Mouse (Mus musculus) hindbrain, embryonic 13.5 days (tissue): ENCODE measurements at regions not wholly inside any gene's neighbourhood (a gene's known extent, or its start where the extent isn't known, plus 50 kb on each side); places are given as distances from the start of the nearest gene placed in this dataset.
A peak's percentile ranks its signal among the peaks of the same experiment; 100 is the strongest.

Experiments used
- ATAC-seq: fragments of 200-750 bp; cut with Nextera tagmentation; 2 replicates; pipeline ENCODE4 v1.8.0; 2017; ENCODE audit warnings: moderate TSS enrichment; ENCODE audit not compliant: low FRiP score
- H3K27ac ChIP-seq: fragments of 300-500 bp; sonication (generic); 2 replicates; pipeline ENCODE4 v1.5.1; 2015; ENCODE audit warnings: inconsistent platforms, mild to moderate bottlenecking, moderate library complexity
- H3K27me3 ChIP-seq: fragments of 300-500 bp; sonication (generic); 2 replicates; pipeline ENCODE4 v1.6.1; 2015; ENCODE audit warnings: mild to moderate bottlenecking, inconsistent platforms
- H3K36me3 ChIP-seq: fragments of 300-500 bp; sonication (generic); 2 replicates; pipeline ENCODE4 v1.6.1; 2015; ENCODE audit warnings: mild to moderate bottlenecking, inconsistent platforms
- H3K4me1 ChIP-seq: fragments of 300-500 bp; sonication (generic); replicated peaks from 2 replicates; pipeline ENCODE4 v1.6.1; 2015; ENCODE audit warnings: inconsistent platforms
- H3K4me2 ChIP-seq: fragments of 300-500 bp; sonication (generic); 2 replicates; pipeline ENCODE4 v1.6.1; 2015; ENCODE audit warnings: inconsistent platforms, mild to moderate bottlenecking, moderate library complexity
- H3K4me3 ChIP-seq: fragments of 300-500 bp; sonication (generic); 2 replicates; pipeline ENCODE4 v1.5.1; 2015; ENCODE audit warnings: mild to moderate bottlenecking, inconsistent platforms
- H3K9ac ChIP-seq: fragments of 300-500 bp; sonication (generic); 2 replicates; pipeline ENCODE4 v1.6.1; 2015; ENCODE audit warnings: mild to moderate bottlenecking, inconsistent platforms
- H3K9me3 ChIP-seq: fragments of 300-500 bp; sonication (generic); 2 replicates; pipeline ENCODE4 v1.6.1; 2016; ENCODE audit warnings: inconsistent platforms
- WGBS: fragments of 180-500 bp; shearing (Covaris S2); methylation state at CpG from one replicate; pipeline ENCODE4 v1.1.7; 2015; 5-methylcytosine and 5-hydroxymethylcytosine counted together

DNA sequence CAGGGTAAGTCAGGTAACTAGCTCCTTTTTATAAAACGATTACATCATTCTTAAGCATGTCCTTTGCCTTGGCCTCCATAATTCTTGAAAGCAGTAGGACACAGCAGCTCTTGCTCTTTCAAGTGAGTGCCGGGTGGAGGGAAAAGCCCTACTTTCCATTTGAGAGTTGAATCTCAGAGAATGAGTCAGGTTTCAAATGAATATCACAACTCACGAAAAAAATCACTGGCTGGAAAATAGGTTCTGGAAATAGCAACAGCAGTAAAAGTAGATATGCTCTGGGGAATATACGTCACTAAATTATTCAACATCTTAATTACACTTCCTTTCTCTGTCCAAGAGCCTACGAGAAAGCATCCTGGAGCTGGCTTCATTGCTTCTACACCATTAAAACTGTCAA lies 250.5 kb downstream of the Kcnc2 start:
- ATAC-seq = no peak
- no peaks in the 10 kb centered on the region for H3K27me3 ChIP-seq
- no peaks in the 10 kb centered on the region for H3K4me1 ChIP-seq
- no peak overlapping the region for H3K4me2 ChIP-seq
- H3K9me3 ChIP-seq = no peaks in the 10 kb centered on the region
- H3K27ac ChIP-seq = no peak overlapping the region
- no peak overlapping the region for H3K9ac ChIP-seq
- H3K36me3 ChIP-seq = no peaks in the 10 kb centered on the region
- H3K4me3 ChIP-seq = no peak overlapping the region
- WGBS = 79% methylated on average over 5 of the region's 5 CpGs

DNA sequence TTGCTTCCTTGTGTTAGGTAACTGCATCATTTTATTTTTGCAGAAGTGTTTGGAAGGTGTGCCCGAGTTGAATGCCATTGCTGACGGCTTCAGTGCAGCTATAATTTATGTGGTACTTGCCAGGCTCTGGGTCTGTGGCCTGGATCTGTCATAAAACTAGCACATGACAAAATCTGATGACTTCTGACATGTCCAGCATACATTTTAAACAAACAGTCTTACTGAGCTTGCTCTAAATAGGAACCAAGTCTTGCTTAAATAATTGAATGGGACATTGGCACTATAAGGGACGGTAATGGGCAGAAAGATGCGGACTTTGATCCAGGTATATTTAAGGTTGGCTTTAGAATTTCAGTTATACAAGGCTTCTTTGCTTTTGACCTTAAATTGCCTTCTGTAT lies 272.1 kb downstream of the Kcnc2 start:
- no peak for ATAC-seq
- no peaks in the 10 kb centered on the region for H3K36me3 ChIP-seq
- H3K9me3 ChIP-seq = no peaks in the 10 kb centered on the region
- H3K27me3 ChIP-seq = no peaks in the 10 kb centered on the region
- H3K4me3 ChIP-seq = no peak overlapping the region
- no peaks in the 10 kb centered on the region for H3K4me1 ChIP-seq
- no peak overlapping the region for H3K9ac ChIP-seq
- 90% methylated on average over 4 of the region's 4 CpGs for WGBS
- H3K27ac ChIP-seq = no peak overlapping the region
- no peak overlapping the region for H3K4me2 ChIP-seq

GRCm38 (mm10) chr10:112571772-112572551 lies 301.0 kb downstream of the Kcnc2 start:
- Histone ChIP-seq H3K36me3 (no peaks in the 10 kb centered on the region), H3K27ac (no peak overlapping the region), H3K4me2 (no peak overlapping the region), H3K9me3 (no peaks in the 10 kb centered on the region), H3K4me1 (no peaks in the 10 kb centered on the region), H3K4me3 (no peak overlapping the region), H3K9ac (no peak overlapping the region), H3K27me3 (no peaks in the 10 kb centered on the region)
- 0 out of 2 replicates have a peak, but pooled peaks have one; percentile 24 for ATAC-seq
- WGBS = 81% methylated on average over 9 of the region's 9 CpGs

GRCm38 (mm10) chr10:112572556-112572955 lies 301.6 kb downstream of the Kcnc2 start:
- H3K27me3 ChIP-seq = no peaks in the 10 kb centered on the region
- ATAC-seq = no peak
- no peak overlapping the region for H3K4me2 ChIP-seq
- no peak overlapping the region for H3K4me3 ChIP-seq
- no peak overlapping the region for H3K27ac ChIP-seq
- no peak overlapping the region for H3K9ac ChIP-seq
- H3K9me3 ChIP-seq = no peaks in the 10 kb centered on the region
- no peaks in the 10 kb centered on the region for H3K36me3 ChIP-seq
- H3K4me1 ChIP-seq = no peaks in the 10 kb centered on the region

- no peaks in the 10 kb centered on the region for H3K9me3 ChIP-seq
- no peak overlapping the region for H3K27ac ChIP-seq
- H3K9ac ChIP-seq = no peak overlapping the region
- H3K36me3 ChIP-seq = no peaks in the 10 kb centered on the region
- no peak overlapping the region for H3K4me3 ChIP-seq
- H3K27me3 ChIP-seq = no peaks in the 10 kb centered on the region
- H3K4me2 ChIP-seq = no peak overlapping the region
- 92% methylated on average over 9 of the region's 9 CpGs for WGBS
- ATAC-seq = no peak
- H3K4me1 ChIP-seq = no peaks in the 10 kb centered on the region
Measured at GRCm38 (mm10) chr10:112584939-112585338, 314.0 kb downstream of the Kcnc2 start.

DNA sequence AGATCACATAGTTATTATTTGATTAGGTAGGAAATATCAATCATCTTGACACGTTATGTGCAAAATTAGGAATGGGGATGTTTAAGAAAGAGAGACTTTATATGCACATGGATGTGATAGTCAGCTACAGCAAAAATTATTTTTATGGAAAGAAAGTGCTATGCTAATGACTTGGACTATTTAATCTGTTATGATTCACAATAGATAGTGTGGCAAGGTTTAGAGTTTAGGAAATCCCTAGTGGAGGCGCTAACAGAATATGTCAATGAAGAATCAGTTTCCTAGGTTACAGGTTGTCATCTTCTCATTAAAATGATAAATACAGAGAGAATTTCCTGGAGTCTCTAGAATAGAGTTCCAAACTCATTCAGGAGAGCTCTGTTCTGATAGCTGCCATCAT lies 323.4 kb downstream of the Kcnc2 start:
- no peaks in the 10 kb centered on the region for H3K27me3 ChIP-seq
- no peak overlapping the region for H3K4me3 ChIP-seq
- ATAC-seq = no peak
- H3K4me2 ChIP-seq = no peak overlapping the region
- H3K27ac ChIP-seq = no peak overlapping the region
- no peaks in the 10 kb centered on the region for H3K36me3 ChIP-seq
- H3K9me3 ChIP-seq = no peaks in the 10 kb centered on the region
- 87% methylated on average over 2 of the region's 2 CpGs for WGBS
- H3K9ac ChIP-seq = no peak overlapping the region
- H3K4me1 ChIP-seq = no peaks in the 10 kb centered on the region

DNA sequence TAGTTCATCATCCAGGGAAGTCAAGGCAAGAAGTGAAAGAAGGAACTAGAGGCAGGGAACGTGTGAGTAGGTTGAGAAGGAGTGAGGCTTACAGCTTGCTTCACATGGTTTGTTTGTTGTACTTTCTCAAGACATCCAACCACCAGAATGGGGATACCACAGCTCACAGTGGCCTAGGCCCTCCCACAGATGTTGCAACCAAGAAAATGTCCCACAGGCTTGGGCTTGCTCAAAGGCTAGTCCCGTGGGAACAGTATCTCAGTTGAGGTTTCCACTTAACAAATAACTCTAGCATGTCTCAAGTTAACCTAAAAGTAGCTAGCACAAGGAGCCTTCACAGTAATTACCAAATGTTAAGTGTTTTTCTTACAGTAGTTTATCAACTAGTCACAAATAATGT lies 323.2 kb downstream of the Atxn7l3b start:
- H3K36me3 ChIP-seq = no peaks in the 10 kb centered on the region

DNA sequence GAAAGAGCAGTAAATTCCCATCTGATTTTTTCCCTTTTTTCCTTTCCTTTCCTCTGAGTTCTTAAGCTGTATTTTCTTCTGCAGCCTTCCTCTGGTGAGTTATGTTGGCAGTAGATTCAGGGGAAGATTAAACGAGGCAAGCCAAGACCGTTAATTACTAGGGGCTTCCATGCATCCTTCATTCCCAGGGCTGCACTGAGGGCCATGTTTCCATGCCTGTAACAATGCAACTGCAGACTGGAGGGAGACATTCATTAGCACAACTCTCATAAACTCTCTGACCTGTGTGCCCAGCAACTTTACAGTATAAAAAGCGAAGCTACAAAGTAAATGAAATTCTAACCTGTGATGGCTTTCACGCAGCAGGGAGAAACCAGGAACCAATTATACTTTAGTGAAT lies 321.2 kb downstream of the Atxn7l3b start:
- Histone ChIP-seq H3K4me1 (no peaks in the 10 kb centered on the region), H3K4me2 (no peak overlapping the region), H3K9me3 (no peaks in the 10 kb centered on the region), H3K9ac (no peak overlapping the region), H3K27me3 (no peaks in the 10 kb centered on the region), H3K4me3 (no peak overlapping the region), H3K27ac (no peak overlapping the region), H3K36me3 (no peaks in the 10 kb centered on the region)
- 83% methylated on average over 4 of the region's 4 CpGs for WGBS
- ATAC-seq = no peak

More for the DNA sequence above, 323.2 kb downstream of the Atxn7l3b start:
- 79% methylated on average over 2 of the region's 2 CpGs for WGBS
- H3K27ac ChIP-seq = no peak overlapping the region
- no peak overlapping the region for H3K4me3 ChIP-seq
- H3K4me1 ChIP-seq = no peaks in the 10 kb centered on the region
- H3K4me2 ChIP-seq = no peak overlapping the region
- H3K9me3 ChIP-seq = no peaks in the 10 kb centered on the region
- ATAC-seq = no peak
- no peak overlapping the region for H3K9ac ChIP-seq
- no peaks in the 10 kb centered on the region for H3K27me3 ChIP-seq

DNA sequence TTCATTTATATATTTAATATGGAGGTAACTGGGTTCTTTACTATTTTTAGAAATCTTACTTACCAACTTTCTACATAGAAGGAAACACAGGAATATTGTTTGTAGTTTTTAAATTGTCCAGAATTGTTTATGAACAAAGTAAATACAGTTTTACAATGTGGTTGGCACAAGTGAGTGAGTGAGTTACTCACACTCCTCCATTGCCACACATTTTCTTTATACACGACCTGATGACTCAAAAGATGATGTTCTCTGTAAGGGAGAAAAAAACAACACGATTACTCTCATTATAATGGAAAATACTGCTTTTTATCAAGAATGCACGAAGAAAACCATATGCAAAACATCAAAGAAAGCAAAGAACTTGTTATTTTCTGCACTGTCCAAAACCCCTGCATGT lies 317.1 kb downstream of the Atxn7l3b start:
- no peak overlapping the region for H3K9ac ChIP-seq
- no peaks in the 10 kb centered on the region for H3K9me3 ChIP-seq
- no peak overlapping the region for H3K4me2 ChIP-seq
- no peaks in the 10 kb centered on the region for H3K4me1 ChIP-seq
- ATAC-seq = no peak
- 70% methylated on average over 3 of the region's 3 CpGs for WGBS
- H3K27me3 ChIP-seq = no peaks in the 10 kb centered on the region
- H3K36me3 ChIP-seq = no peaks in the 10 kb centered on the region
- no peak overlapping the region for H3K27ac ChIP-seq
- no peak overlapping the region for H3K4me3 ChIP-seq

DNA sequence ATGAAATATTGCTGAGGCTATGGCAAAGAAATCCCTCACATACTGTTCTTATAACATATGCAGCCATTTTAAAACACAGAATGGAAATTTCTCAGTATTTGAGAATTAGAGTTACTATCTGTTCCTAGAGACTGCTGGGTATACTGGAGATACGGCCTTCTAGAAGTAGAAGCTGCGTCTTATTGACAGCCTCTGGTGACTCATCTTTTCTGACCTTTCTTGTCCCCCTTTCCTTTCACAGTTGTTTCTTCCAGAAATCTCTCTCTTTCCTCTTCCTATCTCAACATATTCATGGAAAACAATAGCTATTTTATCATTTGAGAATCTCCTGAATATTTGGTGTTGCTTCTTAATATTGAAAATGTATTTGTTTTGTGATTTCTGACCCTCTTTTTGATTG lies 315.1 kb downstream of the Atxn7l3b start:
- Histone ChIP-seq H3K9me3 (no peaks in the 10 kb centered on the region), H3K36me3 (no peaks in the 10 kb centered on the region), H3K9ac (no peak overlapping the region), H3K4me3 (no peak overlapping the region), H3K4me2 (no peak overlapping the region), H3K27ac (no peak overlapping the region), H3K4me1 (no peaks in the 10 kb centered on the region), H3K27me3 (no peaks in the 10 kb centered on the region)
- WGBS = 87% methylated on average over 2 of the region's 2 CpGs
- ATAC-seq = no peak

DNA sequence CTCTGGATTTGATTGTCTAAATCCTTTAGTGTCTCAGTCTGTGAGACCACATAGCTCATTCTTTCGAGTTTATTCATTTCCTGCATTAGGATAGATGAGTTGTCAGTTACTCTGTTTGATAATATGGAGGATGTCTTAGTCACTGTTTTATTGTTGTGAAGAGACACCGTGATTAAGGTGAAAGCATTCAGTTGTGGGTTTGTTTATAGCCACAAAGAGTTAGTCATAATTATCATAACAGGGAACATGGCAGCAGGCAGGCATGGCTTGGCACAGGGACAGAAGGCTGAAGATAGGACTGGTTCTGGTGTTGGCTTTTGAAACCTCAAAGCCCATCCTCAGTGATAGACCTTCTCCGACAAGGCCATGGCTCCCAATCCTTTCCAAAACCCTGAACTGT lies 314.6 kb downstream of the Atxn7l3b start:
- Histone ChIP-seq H3K27ac (no peak overlapping the region), H3K4me1 (no peaks in the 10 kb centered on the region), H3K27me3 (no peaks in the 10 kb centered on the region), H3K36me3 (no peaks in the 10 kb centered on the region), H3K4me2 (no peak overlapping the region), H3K9ac (no peak overlapping the region), H3K4me3 (no peak overlapping the region), H3K9me3 (no peaks in the 10 kb centered on the region)
- ATAC-seq = no peak
- WGBS = 85% methylated on average over 3 of the region's 3 CpGs

DNA sequence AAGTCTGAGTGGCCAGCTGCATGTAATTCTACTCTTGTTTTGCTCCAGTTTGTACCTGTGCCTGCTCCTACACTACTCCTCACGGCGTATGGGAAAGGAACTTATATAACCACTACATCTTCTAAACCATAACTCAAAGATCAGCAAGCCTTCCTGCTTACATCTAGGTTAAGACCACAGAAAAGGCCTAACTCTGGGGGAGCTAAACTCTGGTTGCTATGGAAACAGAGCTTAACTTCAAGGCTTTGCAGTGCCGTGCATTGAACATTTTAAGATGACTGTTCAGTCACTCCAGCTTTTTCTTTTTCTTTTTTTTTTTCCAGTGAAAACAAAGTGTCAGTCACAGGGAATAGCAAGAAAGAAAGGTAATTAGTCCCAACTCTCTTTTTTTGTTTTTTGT lies 309.1 kb downstream of the Atxn7l3b start:
- Histone ChIP-seq H3K4me1 (no peaks in the 10 kb centered on the region), H3K27ac (no peak overlapping the region), H3K9me3 (no peaks in the 10 kb centered on the region), H3K4me3 (no peak overlapping the region), H3K4me2 (no peak overlapping the region), H3K27me3 (no peaks in the 10 kb centered on the region), H3K9ac (no peak overlapping the region), H3K36me3 (no peaks in the 10 kb centered on the region)
- ATAC-seq = no peak
- WGBS = 60% methylated on average over 3 of the region's 3 CpGs

GRCm38 (mm10) chr10:112629752-112630151 lies 299.0 kb downstream of the Atxn7l3b start:
- Histone ChIP-seq H3K4me1 (no peaks in the 10 kb centered on the region), H3K9me3 (no peaks in the 10 kb centered on the region), H3K27me3 (no peaks in the 10 kb centered on the region), H3K4me3 (no peak overlapping the region), H3K36me3 (no peaks in the 10 kb centered on the region), H3K27ac (no peak overlapping the region), H3K4me2 (no peak overlapping the region), H3K9ac (no peak overlapping the region)
- WGBS = 77% methylated on average over 3 of the region's 3 CpGs
- no peak for ATAC-seq
